Mouse (Mus musculus) neutrophil, adult 5-6 weeks (primary cell): ENCODE results near the gene Msl1. TPM values are rescaled to one million over a fixed set of nuclear protein-coding genes. Genes with fewer than 3 reads are reported as not detected.

ENCODE experiments used
- ATAC-seq: fragments of 151-379, 151-347 bp; 2 replicates; pipeline ENCODE4 v1.8.0; 2017; ENCODE audit warnings: mild to moderate bottlenecking, moderate TSS enrichment; ENCODE audit not compliant: insufficient number of reproducible peaks, poor library complexity, low FRiP score, severe bottlenecking; ENCODE audit errors: extremely low read depth
- total RNA-seq: library from RNA; stranded (forward); fragments of 200-1000 nt; gene quantifications from 2 replicates; pipeline ENCODE4 v1.2.3, GENCODE M21; 2017

The Msl1 gene
- 191 TPM in 2 replicates for total RNA-seq

- ATAC-seq, result peak; percentile 53
Observed at GRCm38 (mm10) chr11:98795015-98795713, at the start of gene Msl1. Gene Msl1 (plus strand): TSS chr11:98795516.

GRCm38 (mm10) chr11:98745932-98746853 lies 49.1 kb upstream of the Msl1 start:
- ATAC-seq, result no peak

GRCm38 (mm10) chr11:98746855-98747693 lies 48.2 kb upstream of the Msl1 start:
- ATAC-seq, result peak; percentile 18; the same call in 1 of the 2 replicates

GRCm38 (mm10) chr11:98747804-98748505 lies 47.4 kb upstream of the Msl1 start:
- no peak for ATAC-seq

- no peak for ATAC-seq
Observed at GRCm38 (mm10) chr11:98748506-98749416, 46.6 kb upstream of the Msl1 start.

- ATAC-seq, result no peak
Observed at GRCm38 (mm10) chr11:98749716-98750115, 45.6 kb upstream of the Msl1 start.

GRCm38 (mm10) chr11:98750351-98751201 lies 44.7 kb upstream of the Msl1 start:
- ATAC-seq, result no peak

- ATAC-seq, result no peak
Observed at GRCm38 (mm10) chr11:98751221-98751782, 44.0 kb upstream of the Msl1 start.

GRCm38 (mm10) chr11:98752562-98753140 lies 42.7 kb upstream of the Msl1 start:
- ATAC-seq, result no peak

- no peak for ATAC-seq
Observed at GRCm38 (mm10) chr11:98753264-98753663, 42.1 kb upstream of the Msl1 start.

GRCm38 (mm10) chr11:98754151-98754620 lies 41.1 kb upstream of the Msl1 start:
- no peak for ATAC-seq

GRCm38 (mm10) chr11:98754621-98755181 lies 40.6 kb upstream of the Msl1 start:
- peak; percentile 70 for ATAC-seq

- no peak for ATAC-seq
Observed at GRCm38 (mm10) chr11:98755726-98756380, 39.5 kb upstream of the Msl1 start.

GRCm38 (mm10) chr11:98756711-98757110 lies 38.6 kb upstream of the Msl1 start:
- ATAC-seq, result no peak

- no peak for ATAC-seq
Observed at GRCm38 (mm10) chr11:98761939-98762338, 33.4 kb upstream of the Msl1 start.
